Mouse (Mus musculus) lung, adult 2 months (tissue): Measurements from ENCODE around the gene Bet1l. TPM values are rescaled to one million over a fixed set of nuclear protein-coding genes. Genes with fewer than 3 reads are reported as not detected.
A peak's percentile ranks its signal among the peaks of the same experiment; 100 is the strongest.

Experiments
- DNase-seq: peaks from one replicate; pipeline ENCODE4 v3.0.0; 2022
- H3K4me1 ChIP-seq: fragments of 200-500 bp; 2 replicates; pipeline ENCODE4 v1.6.1; 2011; ENCODE audit warnings: low read length; ENCODE audit not compliant: control insufficient read depth, insufficient read depth
- H3K4me3 ChIP-seq: fragments of 200-500 bp; replicated peaks from 2 replicates; pipeline ENCODE3; 2011; ENCODE audit warnings: low read depth, mild to moderate bottlenecking, control low read depth, low read length; ENCODE audit errors: extremely low read depth
- CTCF ChIP-seq: fragments of 200-500 bp; IDR thresholded peaks from 2 replicates; pipeline ENCODE4 v1.5.1; 2011; ENCODE audit warnings: mild to moderate bottlenecking, low read length, control low read depth; ENCODE audit not compliant: insufficient read depth
- POLR2A ChIP-seq: fragments of 200-500 bp; IDR thresholded peaks from 2 replicates; pipeline ENCODE4 v1.6.1; 2011; ENCODE audit warnings: low read depth, mild to moderate bottlenecking, control low read depth, low read length, borderline replicate concordance; ENCODE audit errors: extremely low read depth
- WGBS: fragments of 180-500 bp; shearing (Covaris S2); methylation state at CpG from one replicate; pipeline ENCODE4 v1.1.7; 2018; 5-methylcytosine and 5-hydroxymethylcytosine counted together
- polyA plus RNA-seq: library from polyadenylated mRNA; depleted of rRNA; stranded (reverse); fragments of >200 nt; gene quantifications from 2 replicates; pipeline ENCODE4 v1.2.3, GENCODE M21; 2012

Gene Bet1l
- polyA plus RNA-seq, 1 experiment = 30.5 TPM

DNA sequence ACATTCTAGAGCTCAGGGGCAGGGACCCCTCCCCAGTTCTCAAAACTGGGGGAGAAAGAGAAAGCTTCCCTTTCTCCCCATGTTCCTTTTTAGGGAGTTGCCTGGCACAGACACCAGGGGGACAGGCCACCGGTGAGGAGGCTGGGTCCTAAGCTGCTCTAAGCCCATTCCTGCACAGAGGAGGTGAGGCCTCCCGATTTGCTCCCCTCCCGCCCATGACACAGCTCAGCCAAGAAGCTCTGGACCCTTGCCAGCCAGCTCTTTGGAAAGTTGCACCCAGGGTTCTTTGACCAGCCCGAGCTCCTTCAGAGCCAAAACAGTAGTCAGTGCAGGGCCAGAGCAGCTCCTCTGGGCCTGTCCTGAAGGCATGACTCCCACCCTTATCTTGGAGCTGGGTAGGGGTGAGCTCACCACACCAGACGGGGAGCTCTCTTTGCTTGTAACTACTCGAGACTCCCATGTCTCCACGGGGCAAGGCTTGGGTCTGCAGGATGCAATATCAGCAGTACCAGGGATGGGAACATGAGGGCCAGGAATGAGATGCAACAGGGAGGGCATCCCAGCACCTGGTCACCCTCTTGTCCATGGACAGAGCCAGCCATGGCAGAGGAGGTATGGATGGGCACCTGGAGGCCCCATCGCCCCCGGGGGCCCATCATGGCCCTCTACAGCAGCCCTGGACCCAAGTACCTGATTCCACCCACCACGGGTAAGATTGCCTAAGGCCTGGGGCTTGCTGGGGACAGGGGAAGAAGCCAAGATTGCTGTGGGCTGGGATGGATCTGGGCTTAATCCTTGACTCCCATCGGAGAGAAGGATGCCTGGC, 9.4 kb downstream of the Bet1l start, which contains the start of gene Odf3:
Gene Odf3, plus strand, starts transcription at position 51 of the 826 bp plus-strand sequence.
- WGBS = 56% methylated on average over 11 of the region's 11 CpGs
- TF ChIP-seq CTCF (no peak), POLR2A (no peak)
- no peak for DNase-seq
- Histone ChIP-seq H3K4me3 (no peak within 1 kb of the TSS), H3K4me1 (no peaks in the 10 kb centered on the region; the same call in 1 of the 2 replicates)

DNA sequence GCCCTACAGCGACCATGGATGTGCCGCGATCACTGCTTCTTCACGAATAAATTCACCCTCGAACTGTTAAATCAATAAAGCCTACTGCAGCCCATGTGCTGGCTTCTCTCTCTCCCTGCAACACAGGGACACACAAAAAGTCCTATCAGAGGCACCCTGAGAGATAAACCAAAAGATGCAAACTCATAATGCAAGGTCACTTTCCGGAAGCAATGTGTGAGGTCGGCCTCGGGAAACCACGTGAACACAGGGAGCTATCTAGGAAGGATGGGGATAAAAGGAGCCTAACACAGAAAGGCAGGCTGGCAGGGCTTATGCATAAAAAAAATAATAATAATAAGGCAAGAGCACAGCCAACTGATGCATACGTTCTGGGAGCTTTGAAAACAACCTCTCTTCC, 10.7 kb downstream of the Bet1l start:
- DNase-seq = no peak
- 78% methylated on average over 10 of the region's 10 CpGs for WGBS
- no peaks in the 10 kb centered on the region; the same call in 1 of the 2 replicates for H3K4me1 ChIP-seq
- TF ChIP-seq CTCF (no peak), POLR2A (no peak)
- H3K4me3 ChIP-seq = no peak overlapping the region

DNA sequence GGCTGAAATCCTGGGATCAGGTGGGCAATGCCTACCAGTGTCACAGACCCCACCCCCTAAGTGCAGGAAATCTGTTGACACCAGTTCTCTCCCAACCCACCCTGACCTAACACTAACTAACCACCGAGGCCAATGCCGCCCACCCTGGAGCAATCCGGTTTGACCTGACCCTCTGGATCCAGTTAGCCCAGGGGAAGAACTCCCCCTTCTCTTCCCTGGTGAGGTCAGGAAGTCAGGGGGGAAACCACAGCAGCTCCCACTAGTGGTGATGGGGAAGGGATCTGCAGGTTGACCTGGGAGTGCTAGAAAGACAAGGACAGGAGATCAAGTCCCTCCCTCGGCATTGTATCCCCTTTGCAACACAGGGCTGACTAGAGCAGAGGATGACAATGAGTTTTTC, 11.7 kb downstream of the Bet1l start:
- DNase-seq = no peak
- 60% methylated on average over 4 of the region's 4 CpGs for WGBS
- Histone ChIP-seq H3K4me3 (no peak overlapping the region), H3K4me1 (peaks cover 3% of the 10 kb centered on the region; the same call in 1 of the 2 replicates)
- TF ChIP-seq CTCF = no peak
- no peak for TF ChIP-seq POLR2A

DNA sequence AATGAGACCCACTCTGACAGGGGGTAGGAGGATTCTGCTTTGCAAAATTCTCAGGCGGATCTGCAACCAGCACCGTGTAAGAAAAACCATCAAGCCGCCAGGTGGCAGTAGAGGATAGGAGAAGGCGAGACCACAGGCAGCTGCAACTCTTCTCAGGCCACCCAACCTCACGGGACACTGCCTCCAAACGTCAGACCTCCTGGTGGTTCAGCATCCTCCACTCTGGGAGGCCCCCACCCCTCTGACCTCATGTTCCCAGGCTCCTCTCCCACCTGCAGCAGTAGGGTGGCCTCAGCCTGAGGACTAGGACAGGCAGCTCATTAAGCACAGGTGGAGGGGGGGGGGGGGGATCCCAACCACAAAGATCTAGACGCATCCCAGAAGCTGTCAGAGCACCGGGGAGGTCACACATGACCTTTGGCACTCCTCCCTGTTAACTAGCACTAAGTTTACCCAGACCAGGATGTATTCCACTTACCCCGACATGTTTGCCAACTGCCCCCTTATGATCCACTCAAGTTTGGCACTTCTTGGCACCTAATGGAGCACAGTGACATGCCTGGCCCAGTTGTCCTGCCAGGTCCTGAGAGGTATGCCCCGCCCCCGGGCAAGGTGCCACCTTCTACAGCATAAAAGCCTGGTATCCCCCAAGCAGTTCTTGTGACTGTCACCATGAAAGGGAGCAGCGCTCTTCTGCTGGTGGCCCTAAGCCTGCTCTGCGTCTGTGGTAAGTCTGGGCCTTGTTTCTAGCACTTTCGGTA, 12.3 kb downstream of the Bet1l start, which contains the start of gene Scgb1c1:
Gene Scgb1c1, plus strand, starts transcription at position 643 of the 761 bp plus-strand sequence.
- TF ChIP-seq CTCF (peak; percentile 93), POLR2A (no peak)
- DNase-seq = peak; percentile 92
- 19% methylated on average over 14 of the region's 14 CpGs for WGBS
- peaks cover 3% of the 10 kb centered on the region; the same call in 1 of the 2 replicates for H3K4me1 ChIP-seq
- no peak within 1 kb of the TSS for H3K4me3 ChIP-seq

DNA sequence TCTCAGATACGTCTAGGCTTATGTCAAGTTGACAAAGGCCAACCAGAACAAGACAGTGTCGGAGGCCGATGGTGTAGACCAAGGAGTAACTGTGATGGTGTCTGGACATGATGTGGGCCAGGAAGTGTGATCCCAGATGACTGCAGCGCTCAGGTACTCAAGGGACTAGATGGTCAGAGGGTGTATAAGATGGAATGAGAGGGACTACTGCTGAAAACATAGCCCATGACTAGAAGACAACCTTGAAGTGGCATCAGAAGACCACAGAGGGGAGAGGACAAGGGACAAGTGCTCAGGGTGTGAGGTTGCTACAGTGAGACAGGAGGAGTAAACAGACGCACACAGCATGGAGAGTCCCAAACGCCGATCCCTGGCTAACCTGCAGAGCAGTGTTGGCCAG, 13.6 kb downstream of the Bet1l start:
- DNase-seq = no peak
- no peak overlapping the region for H3K4me3 ChIP-seq
- TF ChIP-seq POLR2A (no peak), CTCF (no peak)
- H3K4me1 ChIP-seq = peaks cover 3% of the 10 kb centered on the region; the same call in 1 of the 2 replicates
- 67% methylated on average over 7 of the region's 7 CpGs for WGBS

DNA sequence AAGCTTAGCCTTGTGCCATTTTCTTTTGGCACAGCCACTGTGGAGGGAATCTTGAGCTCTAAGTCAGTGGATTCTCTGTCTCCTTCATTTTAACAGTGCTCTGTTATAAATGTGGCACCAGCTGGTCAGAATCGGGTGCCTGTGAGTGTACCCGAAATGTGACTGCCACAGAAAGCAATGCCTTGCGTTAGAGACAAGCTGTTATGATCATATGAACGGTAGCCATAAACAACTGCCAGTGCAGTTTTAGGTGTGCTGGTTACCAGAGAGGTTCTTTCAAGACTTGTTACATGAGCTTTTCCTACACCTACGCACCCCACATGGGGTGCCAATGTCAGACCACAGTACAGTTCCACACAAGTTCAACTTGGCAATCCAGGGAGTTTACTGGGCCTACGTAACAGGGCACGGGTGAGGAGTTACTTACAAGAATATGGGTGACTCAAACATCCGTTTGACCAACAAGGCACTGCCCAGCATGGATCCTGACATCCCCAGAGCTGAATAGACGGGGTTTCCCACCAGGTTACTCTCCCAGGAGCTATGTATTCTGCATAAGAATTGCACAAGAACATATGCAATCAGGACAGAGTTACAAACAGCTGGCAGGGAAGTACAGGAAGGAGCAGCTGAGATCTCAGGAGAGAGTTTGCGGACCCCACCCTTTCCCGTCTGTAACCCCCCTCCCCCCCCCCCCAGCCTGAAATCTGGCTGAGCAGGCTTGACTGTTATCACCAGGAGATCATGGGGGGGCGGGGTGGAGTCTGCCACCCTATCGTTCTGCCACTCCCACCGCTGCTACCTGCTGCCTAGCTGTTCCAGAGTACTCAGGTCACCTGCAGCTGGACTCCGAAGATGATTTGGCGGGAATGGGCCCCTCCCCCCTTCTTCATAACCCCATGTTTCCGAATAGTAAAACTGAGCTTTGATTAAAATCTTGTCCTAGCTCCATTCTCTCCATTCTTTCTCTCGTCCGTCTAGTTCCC, 16.3 kb downstream of the Bet1l start:
- WGBS = 29% methylated on average over 19 of the region's 19 CpGs
- Histone ChIP-seq H3K4me3 (no peak overlapping the region), H3K4me1 (peaks cover 3% of the 10 kb centered on the region; the same call in 1 of the 2 replicates)
- DNase-seq = no peak
- no peak for TF ChIP-seq POLR2A
- no peak for TF ChIP-seq CTCF

DNA sequence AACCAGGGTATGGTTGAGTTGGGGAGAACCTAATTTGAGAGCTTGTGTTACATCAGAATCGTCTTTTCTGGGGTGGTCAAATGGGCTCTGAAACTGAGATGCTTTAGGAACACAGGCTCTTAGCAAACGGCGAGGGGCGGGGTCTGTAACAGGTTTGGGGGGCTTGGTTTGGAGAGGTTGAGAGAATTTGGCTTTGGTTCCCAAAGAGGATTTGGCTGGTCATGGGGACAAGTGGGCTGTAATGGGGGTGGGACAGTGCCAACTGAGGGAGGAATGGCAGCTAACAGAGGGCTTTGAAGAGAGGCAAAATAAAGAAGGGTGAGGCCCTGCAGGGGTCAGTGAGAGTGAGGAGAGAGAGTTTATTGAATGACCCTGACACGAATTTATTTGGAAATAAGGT, 17.8 kb downstream of the Bet1l start:
- no peak for DNase-seq
- 0 out of 2 replicates have a peak, but pooled peaks cover 3% of the 10 kb centered on the region for H3K4me1 ChIP-seq
- 59% methylated on average over 5 of the region's 5 CpGs for WGBS
- no peak overlapping the region for H3K4me3 ChIP-seq
- no peak for TF ChIP-seq CTCF
- TF ChIP-seq POLR2A = no peak

DNA sequence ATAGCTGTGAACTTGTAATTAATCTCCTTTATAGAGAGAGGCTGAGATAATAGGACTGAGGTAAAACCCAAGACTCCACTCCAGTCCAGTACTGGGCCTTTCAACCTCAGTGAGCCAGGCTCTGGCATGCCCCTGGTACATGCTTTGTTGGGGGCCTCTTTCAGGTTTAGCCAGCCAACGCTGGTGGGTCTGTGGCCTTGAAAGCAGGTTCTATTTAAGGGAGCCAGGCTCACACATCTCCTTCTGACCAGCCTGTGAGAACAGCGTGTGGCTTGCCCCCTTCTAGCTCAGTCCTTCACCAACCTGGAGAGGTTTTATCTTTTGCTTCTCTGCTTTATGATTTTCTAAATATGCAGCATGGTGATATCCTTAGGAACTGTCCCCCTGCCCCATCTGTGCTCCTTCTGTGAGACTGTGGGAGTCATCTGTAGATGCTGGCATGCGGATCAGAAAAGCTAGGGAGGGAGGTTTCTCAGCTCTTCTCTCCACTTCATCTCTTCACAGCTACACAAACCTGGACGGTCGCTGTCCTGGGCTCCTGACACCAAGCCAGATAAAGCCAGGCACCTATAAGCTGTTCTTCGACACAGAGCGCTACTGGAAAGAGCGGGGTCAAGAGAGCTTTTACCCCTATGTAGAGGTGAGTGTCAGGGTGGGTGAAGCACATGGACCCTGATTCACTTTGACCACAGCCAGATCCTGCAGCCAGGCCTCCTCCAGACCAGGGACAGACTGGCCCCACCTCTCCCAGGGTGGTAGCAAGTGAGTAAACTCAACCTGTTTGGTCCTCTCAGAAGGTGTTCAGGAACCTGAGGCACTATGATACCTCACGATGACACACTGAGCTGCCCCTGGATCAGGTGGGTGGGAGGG, 20.9 kb downstream of the Bet1l start:
- no peak for TF ChIP-seq POLR2A
- no peak for TF ChIP-seq CTCF
- no peak overlapping the region for H3K4me3 ChIP-seq
- 0 out of 2 replicates have a peak, but pooled peaks cover 3% of the 10 kb centered on the region for H3K4me1 ChIP-seq
- DNase-seq = no peak
- 81% methylated on average over 9 of the region's 9 CpGs for WGBS
